Mouse (Mus musculus): ENCODE results near the gene G3bp1. TPM values are rescaled to one million over a fixed set of nuclear protein-coding genes. Genes with fewer than 3 reads are reported as not detected.

The G3bp1 gene
- polyA plus RNA-seq, 1 experiment from 2014 or later, result 221 TPM

GRCm38 (mm10) chr11:55449531-55449930, 20.0 kb upstream of the G3bp1 start:
- Histone ChIP-seq H3K4me3 (no peak overlapping the region), H3K27ac (no peak overlapping the region; the same call in 1 of the 2 replicates), H3K36me3 (peaks cover 64% of the 10 kb centered on the region), H3K4me1 (replicated peaks) (no peaks in the 10 kb centered on the region), H3K27me3 (ENCODE audit: insufficient read depth, poor library complexity, severe bottlenecking) (no peaks in the 10 kb centered on the region), H3K9me3 (no peaks in the 10 kb centered on the region)
- no peak for DNase-seq (ENCODE audit: low spot score)
- 83% methylated on average over 7 of the region's 7 CpGs for WGBS

GRCm38 (mm10) chr11:55450311-55450710, 19.2 kb upstream of the G3bp1 start:
- no peak overlapping the region for H3K4me3 ChIP-seq
- H3K36me3 ChIP-seq, result peaks cover 69% of the 10 kb centered on the region
- H3K27me3 ChIP-seq (ENCODE audit: insufficient read depth, poor library complexity, severe bottlenecking), result no peaks in the 10 kb centered on the region
- DNase-seq (ENCODE audit: low spot score), result no peak
- H3K4me1 ChIP-seq (replicated peaks), result no peaks in the 10 kb centered on the region
- H3K9me3 ChIP-seq, result no peaks in the 10 kb centered on the region
- WGBS, result 83% methylated on average over 4 of the region's 4 CpGs
- peak overlapping the region; percentile 45 for H3K27ac ChIP-seq

GRCm38 (mm10) chr11:55453640-55454039, 15.8 kb upstream of the G3bp1 start:
- 90% methylated on average over 4 of the region's 4 CpGs for WGBS
- H3K27ac ChIP-seq, result no peak overlapping the region
- peaks cover 5% of the 10 kb centered on the region for H3K4me1 ChIP-seq (replicated peaks)
- no peak for DNase-seq (ENCODE audit: low spot score)
- H3K36me3 ChIP-seq, result peaks cover 69% of the 10 kb centered on the region
- no peaks in the 10 kb centered on the region for H3K27me3 ChIP-seq (ENCODE audit: insufficient read depth, poor library complexity, severe bottlenecking)
- no peak overlapping the region for H3K4me3 ChIP-seq
- H3K9me3 ChIP-seq, result no peaks in the 10 kb centered on the region

GRCm38 (mm10) chr11:55455166-55455565, 14.3 kb upstream of the G3bp1 start:
- Histone ChIP-seq H3K9me3 (no peaks in the 10 kb centered on the region), H3K27ac (no peak overlapping the region), H3K4me1 (replicated peaks) (peaks cover 18% of the 10 kb centered on the region), H3K4me3 (no peak overlapping the region), H3K36me3 (peaks cover 54% of the 10 kb centered on the region), H3K27me3 (ENCODE audit: insufficient read depth, poor library complexity, severe bottlenecking) (no peaks in the 10 kb centered on the region)
- 86% methylated on average over 2 of the region's 2 CpGs for whole genome bisulfite sequencing
- no peak for DNase-seq (ENCODE audit: low spot score)

GRCm38 (mm10) chr11:55458501-55458900, 11.0 kb upstream of the G3bp1 start:
- 40% methylated on average over 4 of the region's 4 CpGs for WGBS
- DNase-seq (ENCODE audit: low spot score), result no peak
- Histone ChIP-seq H3K27ac (no peak overlapping the region), H3K4me3 (no peak overlapping the region), H3K9me3 (no peaks in the 10 kb centered on the region), H3K36me3 (peaks cover 25% of the 10 kb centered on the region), H3K27me3 (ENCODE audit: insufficient read depth, poor library complexity, severe bottlenecking) (no peaks in the 10 kb centered on the region), H3K4me1 (replicated peaks) (peaks cover 31% of the 10 kb centered on the region)

GRCm38 (mm10) chr11:55459850-55460558, 9.5 kb upstream of the G3bp1 start:
- DNase-seq (ENCODE audit: low spot score), result no peak
- Histone ChIP-seq H3K27ac (peak overlapping the region; percentile 83), H3K4me3 (peak overlapping the region; percentile 85), H3K4me1 (replicated peaks) (peaks cover 31% of the 10 kb centered on the region), H3K36me3 (peaks cover 10% of the 10 kb centered on the region), H3K9me3 (no peaks in the 10 kb centered on the region), H3K27me3 (ENCODE audit: insufficient read depth, poor library complexity, severe bottlenecking) (no peaks in the 10 kb centered on the region)
- WGBS, result 34% methylated on average over 3 of the region's 3 CpGs

GRCm38 (mm10) chr11:55460559-55461018, 8.9 kb upstream of the G3bp1 start:
- Histone ChIP-seq H3K27ac (peak overlapping the region; percentile 83), H3K9me3 (no peaks in the 10 kb centered on the region), H3K4me1 (replicated peaks) (peaks cover 31% of the 10 kb centered on the region), H3K4me3 (peak overlapping the region; percentile 85), H3K36me3 (peaks cover 9% of the 10 kb centered on the region), H3K27me3 (ENCODE audit: insufficient read depth, poor library complexity, severe bottlenecking) (no peaks in the 10 kb centered on the region)
- no peak for DNase-seq (ENCODE audit: low spot score)
- 2% methylated on average over 17 of the region's 17 CpGs for WGBS

GRCm38 (mm10) chr11:55461019-55461645, 8.4 kb upstream of the G3bp1 start, which contains the start of gene Atox1:
TSS of gene Atox1 (minus strand) at chr11:55461239.
- peak within 1 kb of the TSS; percentile 85 for H3K4me3 ChIP-seq
- H3K27me3 ChIP-seq (ENCODE audit: insufficient read depth, poor library complexity, severe bottlenecking), result no peaks in the 10 kb centered on the region
- DNase-seq (ENCODE audit: low spot score), result peak; percentile 95
- no peaks in the 10 kb centered on the region for H3K9me3 ChIP-seq
- WGBS, result under 1% methylated on average over 36 of the region's 36 CpGs
- peak within 1 kb of the TSS; percentile 83 for H3K27ac ChIP-seq
- peaks cover 9% of the 10 kb centered on the region for H3K36me3 ChIP-seq
- H3K4me1 ChIP-seq (replicated peaks), result peaks cover 31% of the 10 kb centered on the region

- peaks cover 9% of the 10 kb centered on the region for H3K36me3 ChIP-seq
- H3K4me3 ChIP-seq, result no peak overlapping the region
- H3K4me1 ChIP-seq (replicated peaks), result peaks cover 31% of the 10 kb centered on the region
- no peaks in the 10 kb centered on the region for H3K27me3 ChIP-seq (ENCODE audit: insufficient read depth, poor library complexity, severe bottlenecking)
- 95% methylated on average over 9 of the region's 9 CpGs for WGBS
- no peaks in the 10 kb centered on the region for H3K9me3 ChIP-seq
- no peak overlapping the region for H3K27ac ChIP-seq
- DNase-seq (ENCODE audit: low spot score), result no peak
Measured at GRCm38 (mm10) chr11:55462149-55462548, 7.3 kb upstream of the G3bp1 start.

GRCm38 (mm10) chr11:55464707-55465106, 4.8 kb upstream of the G3bp1 start:
- no peak overlapping the region for H3K27ac ChIP-seq
- no peaks in the 10 kb centered on the region for H3K27me3 ChIP-seq (ENCODE audit: insufficient read depth, poor library complexity, severe bottlenecking)
- peaks cover 29% of the 10 kb centered on the region for H3K4me1 ChIP-seq (replicated peaks)
- H3K9me3 ChIP-seq, result no peaks in the 10 kb centered on the region
- 86% methylated on average over 10 of the region's 10 CpGs for WGBS
- no peak overlapping the region for H3K4me3 ChIP-seq
- DNase-seq (ENCODE audit: low spot score), result no peak
- H3K36me3 ChIP-seq, result no peaks in the 10 kb centered on the region

GRCm38 (mm10) chr11:55465177-55465576, 4.3 kb upstream of the G3bp1 start:
- no peak overlapping the region for H3K27ac ChIP-seq
- no peak for DNase-seq (ENCODE audit: low spot score)
- no peaks in the 10 kb centered on the region for H3K27me3 ChIP-seq (ENCODE audit: insufficient read depth, poor library complexity, severe bottlenecking)
- WGBS, result 87% methylated on average over 3 of the region's 3 CpGs
- no peaks in the 10 kb centered on the region for H3K36me3 ChIP-seq
- no peak overlapping the region for H3K4me3 ChIP-seq
- peaks cover 25% of the 10 kb centered on the region for H3K4me1 ChIP-seq (replicated peaks)
- H3K9me3 ChIP-seq, result no peaks in the 10 kb centered on the region

GRCm38 (mm10) chr11:55468012-55468411, 1.5 kb upstream of the G3bp1 start:
- H3K27me3 ChIP-seq (ENCODE audit: insufficient read depth, poor library complexity, severe bottlenecking), result no peaks in the 10 kb centered on the region
- H3K4me1 ChIP-seq (replicated peaks), result peaks cover 28% of the 10 kb centered on the region
- 66% methylated on average over 10 of the region's 10 CpGs for WGBS
- peaks cover 23% of the 10 kb centered on the region for H3K36me3 ChIP-seq
- H3K4me3 ChIP-seq, result peak overlapping the region; percentile 84
- peak overlapping the region; percentile 99 for H3K27ac ChIP-seq
- no peaks in the 10 kb centered on the region for H3K9me3 ChIP-seq
- no peak for DNase-seq (ENCODE audit: low spot score)

GRCm38 (mm10) chr11:55468611-55469047, 856 bp upstream of the G3bp1 start:
- H3K27me3 ChIP-seq (ENCODE audit: insufficient read depth, poor library complexity, severe bottlenecking), result no peaks in the 10 kb centered on the region
- H3K4me1 ChIP-seq (replicated peaks), result peaks cover 30% of the 10 kb centered on the region
- 3% methylated on average over 17 of the region's 17 CpGs for WGBS
- H3K36me3 ChIP-seq, result peaks cover 29% of the 10 kb centered on the region
- peak overlapping the region; percentile 99 for H3K27ac ChIP-seq
- H3K4me3 ChIP-seq, result peak overlapping the region; percentile 84
- no peak for DNase-seq (ENCODE audit: low spot score)
- no peaks in the 10 kb centered on the region for H3K9me3 ChIP-seq
